Mouse (Mus musculus): ENCODE measurements around the gene Psmc6.

The Psmc6 gene

DNA sequence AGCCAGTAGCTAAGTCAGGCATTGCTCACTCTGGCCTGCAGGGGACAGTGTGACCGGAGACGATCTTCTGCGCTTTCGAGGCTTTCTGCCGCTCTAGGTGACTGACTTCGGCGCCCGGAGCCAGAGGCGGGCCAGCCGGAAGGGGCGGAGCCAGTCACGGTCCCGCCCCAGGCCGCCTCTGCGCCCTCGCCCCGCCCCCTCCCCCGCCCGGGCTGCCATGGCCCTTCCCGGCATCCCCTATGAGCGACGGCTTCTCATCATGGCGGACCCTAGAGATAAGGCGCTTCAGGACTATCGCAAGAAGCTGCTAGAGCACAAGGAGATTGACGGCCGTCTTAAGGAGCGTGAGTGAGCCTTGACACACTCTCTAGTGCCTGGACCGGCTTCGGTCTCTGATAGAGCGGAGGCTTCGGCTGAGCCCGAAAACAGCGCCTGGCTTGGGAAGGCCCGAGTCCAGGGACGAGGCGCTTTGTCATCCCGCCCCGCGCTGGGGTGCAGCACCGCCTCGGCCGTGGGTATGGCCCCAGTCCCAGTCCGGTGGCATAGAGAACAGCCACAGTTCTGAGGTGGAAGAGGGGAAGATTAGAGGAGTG lies at the start of gene Psmc6:
Gene Psmc6 (plus strand): TSS at position 200 of the 593 bp plus-strand sequence.
- peak; percentile 93 for DNase-seq

GRCm38 (mm10) chr14:45282066-45282465 lies 47.5 kb upstream of the Psmc6 start:
- DNase-seq = no peak

DNA sequence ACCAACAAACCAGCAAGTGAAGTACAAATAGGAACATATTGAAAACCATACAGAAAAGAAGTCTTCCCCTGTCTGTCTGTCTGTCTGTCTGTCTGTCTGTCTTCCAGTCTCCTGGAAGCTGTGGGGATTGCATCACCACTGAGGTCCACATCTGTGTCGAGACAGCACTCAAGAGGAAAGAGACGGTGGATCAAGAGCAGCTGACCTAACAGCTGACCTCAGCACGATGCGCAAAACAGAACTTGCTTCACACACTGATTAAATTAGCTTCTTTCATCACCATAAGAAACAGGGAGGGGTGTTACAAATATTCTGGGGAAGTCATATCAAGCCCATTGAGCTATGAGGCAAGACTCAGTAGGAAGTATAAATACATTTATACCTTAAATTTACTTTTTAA lies 38.0 kb upstream of the Psmc6 start:
- no peak for DNase-seq

DNA sequence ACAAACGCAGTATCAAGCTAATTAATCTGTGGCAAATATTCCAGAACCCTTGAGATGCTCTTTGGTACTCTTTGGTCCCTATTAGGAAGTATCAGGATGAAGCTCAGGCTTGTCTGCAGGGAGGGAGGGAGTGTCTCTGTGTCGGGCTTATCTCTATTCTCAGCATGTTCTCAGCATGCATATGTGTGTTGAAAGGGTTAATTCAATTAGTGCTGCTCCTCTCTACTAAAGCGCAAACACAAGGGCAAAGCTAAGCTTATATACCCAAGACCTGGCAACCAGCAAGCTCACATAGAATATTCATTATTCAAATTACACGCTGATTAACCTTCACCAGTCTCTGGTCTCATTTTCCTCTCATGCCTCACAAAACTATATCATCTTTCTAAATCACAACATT lies 25.6 kb upstream of the Psmc6 start:
- no peak for DNase-seq

DNA sequence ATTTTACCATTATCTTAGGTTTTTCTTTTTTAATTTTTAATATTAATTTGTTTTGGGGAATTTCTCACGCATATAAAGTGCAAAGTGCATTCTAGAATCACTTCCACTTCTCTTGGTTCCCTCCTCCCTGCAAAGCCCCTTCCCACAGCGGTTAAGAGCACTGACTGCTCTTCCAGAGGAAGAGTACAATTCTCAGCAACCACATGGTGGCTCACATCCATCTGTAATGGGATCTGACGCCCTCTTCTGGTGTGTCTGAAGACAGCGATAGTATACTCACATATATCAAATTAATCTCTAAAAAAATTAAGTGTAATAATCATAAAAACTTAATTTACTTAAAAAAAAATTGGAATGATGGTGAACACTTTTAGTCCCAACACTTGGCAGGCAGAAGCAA lies 25.2 kb upstream of the Psmc6 start:
- DNase-seq = no peak

GRCm38 (mm10) chr14:45305852-45306251 lies 23.7 kb upstream of the Psmc6 start:
- DNase-seq = no peak

- no peak for DNase-seq
Measured at GRCm38 (mm10) chr14:45307630-45308328, 21.8 kb upstream of the Psmc6 start.

GRCm38 (mm10) chr14:45309646-45310045 lies 19.9 kb upstream of the Psmc6 start:
- DNase-seq = no peak

DNA sequence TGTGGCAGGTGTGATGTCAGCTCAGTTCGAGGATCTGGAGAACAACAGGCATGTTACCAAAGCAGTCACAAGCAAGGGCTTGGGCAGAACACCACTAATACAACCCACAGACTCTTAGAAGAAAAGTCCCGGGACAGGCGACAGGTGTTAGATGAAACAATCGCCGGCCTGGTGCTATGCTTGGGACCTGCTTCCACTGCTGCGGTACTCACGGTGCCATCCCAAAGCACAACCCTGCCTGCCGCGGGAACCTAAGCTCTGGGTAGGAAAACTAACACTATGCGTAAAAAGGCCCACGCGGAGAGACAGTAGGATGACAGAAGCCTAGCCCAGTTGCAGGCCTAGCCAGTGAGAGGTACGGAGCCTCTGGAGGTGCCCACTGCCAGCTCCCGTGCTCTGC lies 19.5 kb upstream of the Psmc6 start:
- DNase-seq = no peak

DNA sequence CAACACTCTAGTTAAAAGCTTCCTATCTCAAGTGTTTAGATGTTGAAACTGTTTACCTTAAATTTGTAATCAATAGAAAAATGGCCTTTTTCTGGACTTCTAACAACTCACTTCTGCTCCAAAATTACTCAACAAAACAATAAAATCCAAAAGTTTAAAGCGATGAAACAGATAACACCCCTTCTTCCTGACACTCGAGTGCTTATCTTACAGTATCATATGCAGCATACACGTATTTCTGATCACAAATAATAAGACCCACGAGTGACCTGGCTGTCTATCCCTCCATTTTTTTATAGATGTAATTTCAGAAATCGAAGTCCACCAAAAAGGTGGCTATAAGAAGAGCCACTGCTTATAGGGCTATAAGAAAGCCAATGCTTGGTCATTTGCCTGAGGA lies 12.7 kb upstream of the Psmc6 start:
- DNase-seq = no peak

GRCm38 (mm10) chr14:45317921-45318411 lies 11.6 kb upstream of the Psmc6 start:
- DNase-seq = peak; percentile 13 to 41

- peak; percentile 80 to 83 for DNase-seq
Measured at GRCm38 (mm10) chr14:45318426-45319236, 11.0 kb upstream of the Psmc6 start, which contains the start of gene Ero1l. Ero1l (minus strand) TSS chr14:45318771.

DNA sequence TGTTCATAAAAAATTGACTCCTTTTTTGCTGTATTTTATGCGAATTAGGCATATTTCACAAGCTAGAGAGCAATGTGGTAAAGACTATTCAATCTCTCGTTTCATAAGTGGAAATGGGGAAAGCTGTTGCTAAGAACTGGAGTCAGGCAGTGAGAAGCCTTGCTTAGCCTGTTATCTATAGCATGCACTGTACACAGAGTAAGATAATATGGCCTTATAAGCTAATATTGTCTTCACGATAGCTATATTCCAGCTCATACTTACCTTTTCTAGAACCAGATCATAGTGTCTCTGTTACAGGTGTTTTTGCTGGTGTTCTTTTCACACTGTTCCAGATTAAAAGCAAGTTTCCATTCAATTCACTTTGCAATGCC lies 10.4 kb upstream of the Psmc6 start:
- DNase-seq = no peak

DNA sequence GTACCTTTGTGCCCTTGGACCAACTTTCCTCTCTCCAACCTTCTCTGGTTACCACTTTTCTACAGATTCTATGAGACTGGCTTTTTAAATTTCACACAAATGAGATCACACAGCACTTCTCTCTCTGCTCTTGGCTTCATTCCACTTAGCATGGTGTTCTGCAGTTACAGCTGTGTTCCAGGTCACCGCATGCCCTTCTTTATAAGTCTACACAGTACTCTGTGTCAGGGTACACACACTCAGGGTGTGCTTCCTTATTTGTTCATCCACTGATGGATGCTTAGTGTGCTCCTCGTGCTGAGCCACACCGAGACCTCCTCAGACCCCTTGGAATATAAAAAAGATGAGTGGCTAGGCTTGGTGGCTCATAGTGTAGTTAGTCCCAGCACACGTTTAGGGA lies 9.5 kb upstream of the Psmc6 start:
- no peak for DNase-seq

- DNase-seq = no peak
Measured at GRCm38 (mm10) chr14:45321067-45321466, 8.5 kb upstream of the Psmc6 start.

DNA sequence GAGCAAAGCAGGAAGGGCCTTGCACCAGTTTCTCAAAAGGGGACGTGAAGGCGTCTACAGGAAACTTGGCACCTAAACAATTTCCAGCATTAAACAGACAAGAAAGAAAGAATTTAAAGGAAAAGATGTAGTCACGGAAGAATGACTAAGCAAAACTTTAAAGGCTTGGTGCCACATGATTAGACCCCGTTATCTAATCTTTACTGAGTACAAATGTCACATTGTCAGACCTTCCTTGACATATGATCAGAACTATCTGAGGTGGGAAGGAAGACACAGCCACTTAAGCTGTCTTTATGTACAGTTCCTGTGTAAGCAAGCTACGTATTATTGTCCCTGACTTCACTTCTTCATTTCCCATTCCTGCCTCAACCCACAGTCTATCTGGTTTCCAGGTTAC lies 8.0 kb upstream of the Psmc6 start:
- DNase-seq = no peak

- DNase-seq = no peak
Measured at GRCm38 (mm10) chr14:45322450-45322849, 7.1 kb upstream of the Psmc6 start.

- no peak for DNase-seq
Measured at GRCm38 (mm10) chr14:45323320-45323719, 6.3 kb upstream of the Psmc6 start.

DNA sequence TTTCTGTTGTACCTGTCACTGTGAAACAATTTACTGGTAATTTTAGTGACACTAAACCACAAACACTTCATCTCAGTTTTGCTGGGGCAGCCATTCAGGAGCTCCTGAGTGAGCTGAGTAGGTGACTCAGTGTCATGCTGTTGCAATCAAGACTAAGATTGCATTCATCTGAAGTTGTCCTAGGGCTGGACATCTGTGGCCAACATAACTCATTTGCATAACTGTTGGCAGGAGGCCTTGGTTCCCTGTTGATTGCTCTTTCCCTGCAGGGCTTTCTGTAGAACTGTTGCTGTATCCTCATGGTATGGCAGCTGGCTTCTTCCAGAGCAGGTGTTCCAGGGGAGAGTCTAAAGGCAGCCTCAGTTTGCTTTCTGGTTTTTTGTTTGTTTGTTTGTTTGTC lies 4.1 kb upstream of the Psmc6 start:
- peak; percentile 58 to 74 for DNase-seq

DNA sequence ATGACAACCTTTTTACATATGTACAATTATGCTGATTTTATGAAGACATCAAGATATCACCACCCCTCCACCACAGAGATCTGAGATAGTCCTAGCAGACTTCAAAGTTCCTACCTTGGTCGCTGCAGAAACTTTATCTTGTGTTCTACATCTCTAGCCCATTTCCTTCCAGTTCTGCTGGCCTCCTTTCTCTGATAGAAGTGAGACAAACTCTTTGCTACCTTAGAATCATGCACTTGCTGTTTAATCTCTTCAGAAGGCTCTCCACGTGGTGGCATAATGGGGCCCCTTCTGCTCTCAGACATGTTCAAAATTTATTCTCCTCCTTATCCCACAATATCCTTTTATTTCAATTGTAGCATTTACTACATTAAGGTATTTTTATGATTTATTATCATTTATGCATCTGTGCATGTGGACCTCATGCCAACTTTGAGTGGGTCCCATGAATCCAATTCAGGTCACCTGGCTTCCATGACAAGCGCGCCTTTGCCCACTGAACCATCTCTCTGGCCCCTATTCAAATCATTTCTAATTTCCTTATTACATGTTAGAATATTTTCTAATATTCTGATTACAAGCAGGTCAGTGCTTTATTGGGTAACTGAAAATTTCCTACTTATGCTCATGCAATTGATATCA lies 1.4 kb upstream of the Psmc6 start:
- no peak for DNase-seq

GRCm38 (mm10) chr14:45329018-45329588 lies 485 bp upstream of the Psmc6 start:
- no peak for DNase-seq

DNA sequence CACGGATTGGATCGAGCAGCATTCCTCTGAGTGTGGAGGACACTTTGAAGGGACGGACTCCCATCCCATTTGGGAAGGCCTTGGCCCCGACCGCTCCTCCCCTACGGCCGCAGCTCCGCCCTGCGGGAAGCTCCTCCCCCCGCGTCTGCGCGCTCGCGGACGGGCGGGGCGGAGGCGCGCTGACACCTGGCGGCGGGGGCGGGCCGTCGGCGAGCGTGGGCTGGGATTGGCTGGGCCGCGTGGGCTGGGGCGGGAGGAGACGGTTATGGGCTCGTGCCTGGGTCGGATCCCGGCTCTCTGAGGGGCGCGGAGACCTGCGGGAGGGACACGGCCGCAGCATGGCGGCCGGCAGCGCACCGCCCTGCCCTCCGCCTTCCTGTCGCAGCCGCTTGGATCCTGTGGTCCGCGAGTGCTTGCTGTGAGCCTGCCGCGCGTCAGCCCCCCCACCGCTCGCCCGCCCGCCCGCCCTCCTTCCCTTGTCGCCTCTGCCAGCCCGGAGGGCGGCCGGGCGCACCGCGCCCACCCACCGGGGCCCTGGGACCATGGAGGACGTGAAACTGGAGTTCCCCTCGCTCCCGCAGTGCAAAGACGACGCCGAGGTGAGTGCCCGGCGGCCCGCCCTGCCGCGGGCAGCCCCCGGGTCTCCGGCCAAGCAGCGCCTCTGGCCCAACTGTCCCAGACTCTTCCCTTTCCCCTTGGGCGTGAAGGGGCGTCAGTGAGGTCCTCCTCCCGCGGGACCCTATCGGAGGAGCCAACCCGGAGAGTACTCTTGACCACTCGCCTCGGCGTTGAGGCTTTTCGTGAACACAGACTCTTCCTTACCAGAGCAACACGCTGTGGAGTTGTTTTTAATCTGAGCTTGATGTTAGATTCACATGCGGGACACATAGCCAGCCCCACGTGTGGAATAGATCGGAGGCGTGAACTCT lies 21.6 kb downstream of the Psmc6 start, which contains the start of gene Styx:
Gene Styx (plus strand): TSS at position 163 of the 929 bp plus-strand sequence.
- DNase-seq = peak; percentile 96

Data from lung, adult 18-20 months (tissue).